Mouse (Mus musculus) megakaryocyte, embryonic 14.5 days (primary cell): Measurements from ENCODE around the gene Hat1. TPM values are rescaled to one million over a fixed set of nuclear protein-coding genes. Genes with fewer than 3 reads are reported as not detected.

Source experiments
- H3K27me3 ChIP-seq: replicated peaks from 2 replicates; pipeline ENCODE3; 2012; ENCODE audit warnings: inconsistent platforms
- H3K36me3 ChIP-seq: replicated peaks from 2 replicates; pipeline ENCODE3; 2012; ENCODE audit warnings: low read length, inconsistent platforms, mixed read lengths
- H3K4me1 ChIP-seq: 2 replicates; pipeline ENCODE4 v1.6.1; 2012; ENCODE audit warnings: inconsistent platforms
- H3K4me3 ChIP-seq: replicated peaks from 2 replicates; pipeline ENCODE3; 2012; ENCODE audit warnings: moderate library complexity, mild to moderate bottlenecking, inconsistent platforms
- H3K9me3 ChIP-seq: 2 replicates; pipeline ENCODE4 v1.6.1; 2012; ENCODE audit warnings: inconsistent platforms
- FLI1 ChIP-seq: IDR thresholded peaks from 2 replicates; pipeline ENCODE4 v1.6.1; 2012; ENCODE audit warnings: low read length, inconsistent platforms, mixed read lengths
- GATA1 ChIP-seq: IDR thresholded peaks from 3 replicates; pipeline ENCODE4 v1.6.1; 2012; ENCODE audit warnings: mixed read lengths, low read length, inconsistent platforms, borderline replicate concordance
- polyA plus RNA-seq: library from polyadenylated mRNA; stranded (reverse); fragments of >175 nt; gene quantifications from 2 replicates; pipeline ENCODE4 v1.2.3, GENCODE M21; 2012; ENCODE audit warnings: low replicate concordance; ENCODE audit not compliant: insufficient read depth

Hat1 gene
- polyA plus RNA-seq, 1 experiment, result 0.48 TPM

DNA sequence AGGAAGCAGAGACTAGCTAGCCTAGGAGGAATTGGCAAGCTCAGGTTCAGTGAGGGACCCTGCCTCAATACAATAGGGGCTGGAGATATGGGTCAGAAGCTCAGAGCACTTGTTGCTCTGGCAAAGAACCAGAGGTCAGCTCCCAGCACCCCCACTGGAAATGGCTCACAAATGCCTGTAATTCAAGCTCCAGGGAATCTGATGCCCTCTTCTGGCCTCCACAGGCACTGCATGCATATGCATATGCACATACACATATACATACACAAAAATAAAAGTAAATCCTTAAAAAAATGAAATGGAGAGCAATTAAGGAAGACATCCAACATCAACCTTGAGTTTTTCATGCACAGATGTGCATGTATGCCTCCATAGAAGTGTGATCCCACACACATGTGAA, 89.0 kb downstream of the Hat1 start:
- peaks cover 4% of the 10 kb centered on the region for H3K27me3 ChIP-seq

DNA sequence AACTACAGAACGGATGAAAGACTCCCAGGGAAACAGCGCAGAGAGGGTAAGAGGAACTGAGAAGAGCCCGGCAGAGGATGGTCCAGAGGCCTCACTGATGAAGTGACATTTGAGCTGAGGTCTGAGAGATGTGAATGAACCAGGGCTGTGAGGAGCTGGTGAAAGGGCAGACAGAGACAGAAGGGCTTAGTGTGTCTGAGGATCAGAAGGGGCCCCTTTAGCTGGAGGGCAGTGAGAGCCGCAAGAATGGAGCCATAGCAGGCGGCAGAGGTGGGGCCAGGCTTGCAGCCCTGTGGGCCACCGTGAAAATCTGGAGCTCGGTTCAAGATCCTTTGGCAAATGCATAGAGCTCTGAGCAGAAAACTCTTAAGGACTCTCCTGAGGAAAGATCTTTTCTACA, 91.2 kb downstream of the Hat1 start:
- H3K9me3 ChIP-seq, result peaks cover 15% of the 10 kb centered on the region
- H3K27me3 ChIP-seq, result peaks cover 4% of the 10 kb centered on the region
- no peak overlapping the region for H3K4me3 ChIP-seq
- H3K4me1 ChIP-seq, result peaks cover 5% of the 10 kb centered on the region; the same call in 1 of the 2 replicates
- no peaks in the 10 kb centered on the region for H3K36me3 ChIP-seq
- TF ChIP-seq FLI1, result no peak
- no peak for TF ChIP-seq GATA1

More for the DNA sequence above, 89.0 kb downstream of the Hat1 start:
- H3K4me3 ChIP-seq, result no peak overlapping the region
- H3K4me1 ChIP-seq, result peaks cover 11% of the 10 kb centered on the region; the same call in 1 of the 2 replicates
- no peaks in the 10 kb centered on the region for H3K36me3 ChIP-seq
- peaks cover 15% of the 10 kb centered on the region for H3K9me3 ChIP-seq
- no peak for TF ChIP-seq GATA1
- TF ChIP-seq FLI1, result no peak

DNA sequence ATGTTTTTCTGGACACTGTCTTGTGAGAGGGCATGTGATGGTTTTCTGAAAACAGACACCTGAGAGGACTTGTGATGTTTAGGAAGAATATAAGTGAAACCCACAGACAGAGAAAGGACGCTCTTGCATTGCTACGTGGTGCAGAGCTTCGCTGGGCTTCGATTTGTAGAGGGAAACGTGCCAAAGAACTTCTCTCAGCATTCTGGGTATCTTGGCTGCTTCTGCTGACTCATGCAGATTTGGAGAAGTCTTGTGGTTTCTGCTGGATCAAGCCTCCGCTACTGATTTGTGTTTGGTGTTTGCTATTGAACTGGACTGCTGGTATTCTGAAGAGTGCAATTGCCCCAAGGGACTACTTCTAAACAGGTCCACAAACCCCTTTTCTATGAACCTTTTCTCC, 93.1 kb downstream of the Hat1 start:
- TF ChIP-seq FLI1 (no peak), GATA1 (no peak)
- Histone ChIP-seq H3K9me3 (peaks cover 15% of the 10 kb centered on the region), H3K27me3 (no peaks in the 10 kb centered on the region), H3K4me1 (peaks cover 5% of the 10 kb centered on the region; the same call in 1 of the 2 replicates), H3K36me3 (no peaks in the 10 kb centered on the region), H3K4me3 (no peak overlapping the region)

DNA sequence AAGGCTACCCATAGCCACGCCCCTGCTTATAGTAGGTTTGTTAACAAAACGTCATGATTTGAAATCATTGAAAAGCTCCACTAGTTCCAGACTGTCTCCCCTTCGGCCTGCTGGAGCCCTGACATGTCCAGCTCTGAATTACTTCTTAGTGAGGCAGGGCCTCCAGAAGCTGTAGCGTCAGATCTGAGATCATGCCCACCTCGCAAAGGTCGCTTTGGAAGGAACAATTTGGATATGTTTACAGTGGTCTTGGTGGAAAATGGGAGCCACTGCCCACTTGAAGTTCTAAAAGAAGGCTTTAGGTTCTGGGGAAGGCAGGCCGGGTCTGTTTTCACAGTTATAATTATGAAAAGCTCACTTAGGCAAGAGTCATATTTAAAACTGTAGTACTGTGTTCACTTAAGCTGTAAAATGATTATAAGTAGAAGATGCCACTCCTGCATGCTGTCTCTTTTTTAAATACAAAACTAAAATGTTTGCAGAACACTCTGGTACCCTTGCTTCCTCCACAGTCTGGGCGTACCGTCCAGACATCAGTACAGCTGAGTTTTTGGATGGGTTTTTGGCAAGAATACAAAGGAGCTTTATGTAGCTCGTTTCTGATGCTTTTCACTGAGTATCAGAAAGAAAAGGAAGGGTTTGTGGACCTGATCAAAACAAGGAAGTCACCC, 94.4 kb downstream of the Hat1 start:
- Histone ChIP-seq H3K36me3 (no peaks in the 10 kb centered on the region), H3K9me3 (peaks cover 10% of the 10 kb centered on the region; the same call in 1 of the 2 replicates), H3K27me3 (no peaks in the 10 kb centered on the region), H3K4me3 (no peak overlapping the region), H3K4me1 (peaks cover 4% of the 10 kb centered on the region; the same call in 1 of the 2 replicates)
- TF ChIP-seq GATA1 (no peak), FLI1 (no peak)

DNA sequence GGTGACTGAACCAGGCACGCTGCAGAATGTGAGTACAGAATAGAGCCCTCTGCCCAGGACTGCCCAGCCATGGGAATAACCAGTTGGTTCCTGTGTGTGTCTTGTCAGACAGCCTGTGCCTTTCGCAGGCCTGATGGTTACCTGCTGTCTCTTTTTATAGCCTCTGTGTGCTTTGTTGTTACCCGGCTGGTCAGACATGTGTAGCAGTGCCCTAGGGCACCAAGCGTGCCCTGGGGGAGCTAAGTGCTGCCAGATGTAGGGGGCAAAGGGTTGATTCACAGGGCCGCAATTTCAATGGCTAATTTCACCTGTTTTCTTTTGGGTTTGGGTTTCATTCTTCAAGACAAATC, 94.9 kb downstream of the Hat1 start:
- Histone ChIP-seq H3K36me3 (no peaks in the 10 kb centered on the region), H3K27me3 (no peaks in the 10 kb centered on the region), H3K4me3 (no peak overlapping the region), H3K9me3 (peaks cover 10% of the 10 kb centered on the region; the same call in 1 of the 2 replicates), H3K4me1 (no peaks in the 10 kb centered on the region)
- no peak for TF ChIP-seq FLI1
- TF ChIP-seq GATA1, result no peak

Other genes starting within 250 kb of the Hat1 start
- gene Dync1i2, start 177.3 kb upstream of the Hat1 start, polyA plus RNA-seq, result 15.3 TPM in 1 of 2 replicates, not detected in the other
- 4.7 and 7.9 TPM in 2 replicates for gene Slc25a12, start 21.2 kb upstream of the Hat1 start, polyA plus RNA-seq
- 3.5 TPM in 1 of 2 replicates, not detected in the other for gene Metap1d, start 64.3 kb downstream of the Hat1 start, polyA plus RNA-seq
- 0.31 TPM in 1 of 2 replicates, not detected in the other for gene Dlx1, start 139.2 kb downstream of the Hat1 start, polyA plus RNA-seq
- not detected in 2 replicates for gene Dlx2, start 157.8 kb downstream of the Hat1 start, polyA plus RNA-seq